Mouse (Mus musculus) 416B (cell line): Measurements from ENCODE around the gene Zdhhc14.
"Not testable (repeated sequence)": the region's sequence is repeated elsewhere in the genome, so short reads cannot be mapped to it uniquely, and the experiment has no call there.

Experiments
- DNase-seq: peaks from one replicate; pipeline ENCODE4 v3.0.0; 2011; ENCODE audit warnings: low read depth

The Zdhhc14 gene

GRCm38 (mm10) chr17:5607352-5607751 lies 115.0 kb downstream of the Zdhhc14 start:
- DNase-seq: no peak

GRCm38 (mm10) chr17:5609875-5610552 lies 117.7 kb downstream of the Zdhhc14 start:
- no peak for DNase-seq

- DNase-seq: no peak
Observed at GRCm38 (mm10) chr17:5612236-5612635, 119.9 kb downstream of the Zdhhc14 start.

GRCm38 (mm10) chr17:5614771-5615318 lies 122.5 kb downstream of the Zdhhc14 start:
- DNase-seq: no peak

- no peak for DNase-seq
Observed at GRCm38 (mm10) chr17:5621626-5622591, 129.6 kb downstream of the Zdhhc14 start.

DNA sequence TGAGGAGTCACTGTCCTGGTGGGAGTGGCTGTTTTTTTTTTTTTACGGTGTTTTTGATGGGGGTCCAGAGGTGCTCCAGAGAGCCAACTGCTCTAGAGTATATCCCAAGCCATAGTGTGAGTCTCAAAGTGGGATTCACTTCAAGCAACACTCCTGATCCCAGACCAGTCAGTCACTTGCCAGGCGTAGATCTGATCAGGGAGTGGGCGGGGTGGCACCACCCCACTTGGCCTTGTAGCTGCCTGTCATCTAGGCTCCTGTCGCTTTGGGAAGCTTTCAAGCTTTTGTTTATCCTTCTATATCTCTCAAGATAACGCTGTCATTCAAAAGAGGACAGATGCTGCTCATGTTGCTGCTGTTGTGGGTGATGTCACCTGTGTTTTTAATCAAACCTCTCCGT lies 130.4 kb downstream of the Zdhhc14 start:
- DNase-seq: no peak

DNA sequence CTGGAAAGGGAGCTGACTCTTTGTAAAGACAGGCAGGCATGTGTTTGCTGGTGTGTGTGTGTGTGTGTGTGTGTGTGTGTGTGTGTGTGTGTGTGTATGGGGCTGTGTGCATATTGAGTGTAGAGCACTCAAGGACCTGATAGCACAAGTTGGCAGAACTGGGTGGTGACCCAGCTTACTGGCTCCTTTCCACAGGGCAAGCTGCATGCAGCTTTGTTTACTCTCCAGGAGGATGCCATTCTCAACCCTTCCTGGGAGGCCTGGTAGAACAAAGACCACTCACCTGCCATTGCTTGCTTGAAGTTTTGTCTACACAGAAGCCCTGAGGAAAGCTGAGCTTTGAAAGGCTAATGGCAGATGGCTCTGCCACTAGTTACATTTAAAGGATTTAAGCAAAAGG lies 130.8 kb downstream of the Zdhhc14 start:
- no peak for DNase-seq

GRCm38 (mm10) chr17:5624815-5625214 lies 132.5 kb downstream of the Zdhhc14 start:
- DNase-seq: not testable (repeated sequence)

GRCm38 (mm10) chr17:5626402-5626801 lies 134.0 kb downstream of the Zdhhc14 start:
- peak; percentile 14 for DNase-seq

GRCm38 (mm10) chr17:5627664-5628063 lies 135.3 kb downstream of the Zdhhc14 start:
- no peak for DNase-seq

DNA sequence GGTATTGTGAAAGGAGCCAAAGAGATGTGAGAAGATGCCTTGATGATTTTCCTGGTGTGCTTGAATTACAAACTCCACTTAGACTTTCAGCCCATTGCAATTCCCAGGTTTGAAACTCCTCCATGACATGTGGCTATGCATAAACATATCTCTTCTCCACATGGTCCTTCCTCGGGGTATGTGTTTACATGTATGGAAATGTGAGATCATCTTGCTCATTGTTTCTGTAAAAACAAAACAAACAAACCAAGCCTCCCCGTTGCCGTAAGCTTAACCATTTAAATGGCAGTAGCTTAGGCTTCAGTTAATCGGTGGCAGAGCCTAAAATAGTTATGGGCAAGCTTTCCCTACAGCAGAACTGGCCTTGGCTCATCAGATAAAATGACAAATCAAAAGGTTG lies 137.3 kb downstream of the Zdhhc14 start:
- DNase-seq: no peak

DNA sequence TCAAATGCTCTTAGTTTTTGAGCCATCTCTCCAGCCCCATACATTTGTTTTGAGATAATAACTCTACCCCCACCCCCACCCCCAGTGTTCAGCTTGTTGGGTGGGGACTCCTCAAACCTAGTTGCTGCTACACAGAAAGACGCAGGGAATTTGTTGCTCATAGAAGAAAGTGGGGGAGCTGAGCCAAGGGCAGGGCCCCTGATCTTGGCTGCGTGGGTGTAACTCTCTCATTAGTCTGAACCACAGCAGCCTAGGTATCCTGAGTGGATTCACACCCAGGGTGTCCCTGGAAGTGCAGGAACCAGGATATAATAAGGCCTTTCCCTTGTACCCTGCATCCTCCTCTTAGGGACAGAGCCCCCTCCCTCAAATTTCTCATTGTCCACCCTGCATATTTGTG lies 142.9 kb downstream of the Zdhhc14 start:
- DNase-seq: no peak

DNA sequence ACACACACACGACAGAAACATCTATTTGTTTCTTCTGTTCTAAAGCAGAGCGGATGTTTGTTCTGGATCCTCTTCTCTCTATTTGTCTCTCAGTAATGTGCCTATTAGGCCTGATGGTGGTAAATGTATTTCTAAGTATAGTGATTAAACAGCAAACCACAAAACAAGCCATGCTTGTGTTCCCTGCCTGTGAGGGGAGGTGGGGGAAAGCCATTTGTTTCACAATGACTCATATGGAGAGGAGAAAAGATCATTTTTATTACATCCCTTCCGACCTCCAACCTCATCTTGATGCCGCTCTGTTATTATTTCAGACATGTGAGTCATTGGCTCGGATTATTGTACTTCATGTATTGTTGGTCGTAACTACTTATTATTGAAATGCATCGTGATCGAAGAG lies 149.1 kb downstream of the Zdhhc14 start:
- DNase-seq: no peak

DNA sequence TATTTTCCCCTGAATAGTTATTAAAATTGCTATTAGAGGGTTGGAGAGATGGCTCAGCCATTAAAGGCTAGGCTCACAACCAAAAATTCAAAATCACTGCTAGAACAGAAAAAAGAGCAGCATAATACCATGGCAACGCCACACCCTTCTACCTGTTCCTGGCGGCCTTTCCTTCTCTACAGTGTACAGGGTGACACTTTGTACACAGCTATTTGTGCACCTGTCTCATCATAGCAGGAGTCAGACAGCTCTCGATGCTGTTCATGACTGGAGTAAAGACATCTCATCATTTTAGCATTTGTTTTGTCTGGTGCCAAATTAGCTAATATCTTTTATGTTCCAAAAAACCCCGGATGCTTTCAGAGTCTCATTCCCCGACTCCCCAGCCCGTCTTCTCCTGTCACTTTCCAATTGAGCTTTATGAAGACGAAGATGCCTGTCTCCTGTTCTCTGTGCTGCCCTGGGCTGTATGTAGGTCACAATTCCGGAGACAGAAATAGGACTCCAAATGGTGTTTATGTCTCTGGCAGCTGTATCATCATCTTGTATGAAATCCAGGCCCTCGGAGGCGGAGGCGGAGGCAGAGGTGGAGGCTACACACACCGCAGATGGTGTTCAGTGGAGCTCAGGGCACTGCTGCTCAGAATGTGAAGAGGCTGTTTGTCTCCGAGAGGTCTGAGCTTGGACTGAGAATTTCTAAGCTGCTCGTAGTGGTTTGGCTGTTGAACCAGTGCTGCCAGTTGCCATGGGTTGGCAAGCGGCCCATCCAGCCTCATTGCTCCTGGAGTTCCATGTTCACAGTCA lies 150.8 kb downstream of the Zdhhc14 start:
- no peak for DNase-seq

DNA sequence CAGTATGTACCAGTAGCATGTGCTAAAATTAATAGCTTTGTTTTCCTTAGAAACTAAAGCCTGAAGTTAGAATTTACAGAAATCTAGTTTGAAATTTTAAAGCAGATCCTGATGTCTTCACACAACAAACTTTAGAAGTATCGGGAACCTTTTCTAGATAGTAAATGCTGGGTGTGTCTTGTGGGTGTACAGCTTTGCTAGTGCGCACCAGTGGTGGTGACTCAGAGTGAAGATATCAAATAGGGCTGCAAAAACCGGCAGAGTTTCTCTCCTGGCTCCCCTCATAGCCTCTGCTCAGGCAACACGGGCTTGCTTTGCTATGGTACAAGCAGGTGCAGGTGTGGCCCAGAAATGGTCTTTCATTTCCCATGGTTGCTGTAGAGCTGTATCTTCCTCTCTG lies 157.8 kb downstream of the Zdhhc14 start:
- no peak for DNase-seq

DNA sequence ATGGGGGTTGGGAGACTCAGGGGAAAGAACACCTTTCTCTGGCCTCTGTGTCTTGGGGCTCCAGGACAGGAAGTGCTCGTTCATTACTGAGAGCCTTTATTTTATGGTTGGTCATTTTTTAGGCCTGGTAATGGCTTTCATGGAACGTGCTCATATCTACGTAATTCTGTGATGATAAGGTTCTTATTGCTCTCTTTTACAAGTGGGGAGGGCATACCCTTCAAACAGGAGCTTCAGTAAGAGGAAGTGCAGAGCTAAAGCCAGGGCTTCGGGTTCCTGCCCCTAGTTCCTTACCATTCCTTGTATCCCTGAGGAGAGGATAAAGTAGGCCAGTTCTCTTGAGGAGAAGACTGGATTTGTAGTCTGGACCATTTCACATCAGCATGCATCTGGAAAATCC lies 158.3 kb downstream of the Zdhhc14 start:
- DNase-seq: no peak

DNA sequence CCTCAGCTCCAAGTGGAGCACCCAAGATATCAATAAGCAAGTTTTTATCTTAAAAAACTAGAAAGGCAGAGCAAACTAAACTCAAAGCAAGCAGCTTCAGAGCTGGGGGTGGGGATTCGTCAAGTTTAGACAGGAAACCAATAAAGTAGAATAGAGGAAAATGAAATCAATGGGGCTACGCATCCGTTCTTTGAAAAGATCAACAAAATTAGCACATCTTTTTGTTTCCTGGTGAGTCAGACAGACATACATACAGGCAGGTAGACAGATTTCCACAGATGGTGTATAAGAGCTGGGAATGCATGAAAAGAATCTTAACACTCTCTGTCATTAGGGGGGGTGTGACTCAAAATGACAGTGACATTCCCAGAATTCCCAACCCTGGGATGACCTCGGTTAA lies 159.2 kb downstream of the Zdhhc14 start:
- no peak for DNase-seq

- no peak for DNase-seq
Observed at GRCm38 (mm10) chr17:5653981-5654380, 161.6 kb downstream of the Zdhhc14 start.

DNA sequence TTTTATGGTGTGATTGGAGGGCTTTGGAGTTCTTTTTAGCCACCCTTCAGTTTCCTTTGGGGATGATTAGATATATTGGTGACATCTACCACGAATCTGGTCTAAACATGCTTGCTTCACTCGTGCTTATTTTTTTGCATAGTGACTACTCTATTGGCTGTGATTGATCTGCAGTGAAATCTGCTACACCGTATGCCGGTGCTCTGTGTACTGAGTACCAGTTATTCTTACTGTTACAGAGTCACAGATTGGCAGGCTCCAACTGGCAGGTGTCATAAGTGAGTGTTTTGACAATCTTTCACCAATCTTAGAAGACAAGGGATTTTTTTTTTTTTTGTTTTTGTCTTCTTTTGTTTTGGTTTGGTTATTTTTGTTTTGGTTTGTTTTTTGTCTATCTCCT lies 163.2 kb downstream of the Zdhhc14 start:
- DNase-seq: no peak

GRCm38 (mm10) chr17:5660317-5661080 lies 168.1 kb downstream of the Zdhhc14 start:
- DNase-seq: no peak

DNA sequence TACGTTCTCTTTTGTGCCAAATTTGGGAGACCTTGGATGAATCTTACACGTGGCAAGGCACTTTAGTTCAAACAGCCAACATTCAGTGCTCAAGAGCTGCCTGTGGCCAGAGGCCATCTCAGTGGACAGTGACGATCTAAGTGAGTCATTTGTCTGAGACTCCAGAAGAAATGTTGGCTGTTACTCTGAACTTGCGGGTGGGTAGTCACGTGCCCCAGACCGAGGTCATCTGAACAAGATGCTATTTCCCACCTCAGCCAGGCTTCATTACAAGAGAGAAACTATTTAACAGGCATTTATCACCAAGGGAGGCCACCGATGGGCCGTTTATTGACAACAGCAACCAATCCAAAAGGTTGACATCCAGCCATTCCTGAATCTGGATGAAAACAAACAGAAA lies 174.3 kb downstream of the Zdhhc14 start:
- DNase-seq: no peak
